Mouse (Mus musculus) spleen, postnatal 4 days (tissue): ENCODE results near the gene Ola1.

ENCODE experiments used
- DNase-seq, 2 experiments: peaks; one replicate each; pipeline ENCODE4 v3.0.0; 2022; ENCODE audit warnings: low spot score in 2 of 2

Ola1 gene

DNA sequence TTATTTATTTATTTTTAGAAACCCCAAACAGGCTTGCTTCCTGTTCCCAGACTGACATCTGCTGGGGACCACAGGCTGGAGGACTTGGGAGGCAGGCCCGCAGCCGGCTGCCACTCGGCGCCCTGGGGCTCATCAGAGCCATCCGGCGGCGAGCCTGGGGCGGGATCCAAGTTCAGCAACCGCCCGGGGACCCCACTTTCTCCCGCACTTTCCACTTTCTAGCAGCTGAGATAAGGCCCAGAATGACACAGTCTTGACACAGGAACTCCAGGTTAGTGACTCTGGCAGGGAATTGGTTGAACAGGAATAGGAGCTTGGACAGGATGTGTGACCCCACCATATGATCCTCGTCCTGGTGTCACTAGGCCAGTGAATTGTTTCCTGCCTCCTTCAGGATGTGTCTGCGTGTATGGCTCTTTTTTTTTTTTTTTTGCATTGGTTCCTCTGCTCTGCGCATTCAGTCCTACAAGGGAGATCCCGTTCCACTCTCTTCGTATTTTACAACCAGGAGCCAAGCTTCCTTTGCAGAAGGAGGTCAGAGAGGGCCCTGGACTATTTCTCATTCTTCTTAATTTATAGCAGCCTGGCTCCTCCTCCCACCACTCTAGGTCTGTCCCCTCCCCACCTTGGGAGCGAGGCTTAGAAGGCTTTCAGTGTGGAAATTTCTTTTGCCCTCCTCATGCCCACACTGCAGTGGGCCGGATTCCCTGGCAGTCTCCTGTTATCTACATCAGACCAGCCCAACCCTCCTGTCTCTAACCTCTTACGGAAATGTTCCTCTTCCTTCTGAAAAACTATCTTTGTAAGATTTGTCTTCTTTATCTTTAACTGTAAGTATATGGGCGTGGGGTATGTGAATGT, 152.2 kb downstream of the Ola1 start:
- DNase-seq, result no peak

- DNase-seq, result no peak
Observed at GRCm38 (mm10) chr2:73063911-73064619, 154.7 kb downstream of the Ola1 start.

DNA sequence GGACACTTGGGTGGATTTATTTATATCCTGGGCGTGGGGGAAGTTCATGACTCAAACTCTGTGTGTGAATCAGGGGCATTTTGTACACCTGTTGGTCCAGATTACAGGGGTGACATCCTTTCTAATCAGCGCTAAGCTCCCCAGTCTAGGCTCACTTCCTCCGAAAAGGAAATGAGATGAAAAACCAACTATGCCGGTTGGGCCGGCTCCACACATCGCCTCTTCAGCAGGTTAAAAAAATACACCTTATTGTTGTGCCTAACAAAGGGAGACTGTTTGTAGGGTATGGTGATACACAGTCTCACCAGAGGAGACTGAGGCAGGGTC, 158.5 kb downstream of the Ola1 start:
- no peak for DNase-seq

DNA sequence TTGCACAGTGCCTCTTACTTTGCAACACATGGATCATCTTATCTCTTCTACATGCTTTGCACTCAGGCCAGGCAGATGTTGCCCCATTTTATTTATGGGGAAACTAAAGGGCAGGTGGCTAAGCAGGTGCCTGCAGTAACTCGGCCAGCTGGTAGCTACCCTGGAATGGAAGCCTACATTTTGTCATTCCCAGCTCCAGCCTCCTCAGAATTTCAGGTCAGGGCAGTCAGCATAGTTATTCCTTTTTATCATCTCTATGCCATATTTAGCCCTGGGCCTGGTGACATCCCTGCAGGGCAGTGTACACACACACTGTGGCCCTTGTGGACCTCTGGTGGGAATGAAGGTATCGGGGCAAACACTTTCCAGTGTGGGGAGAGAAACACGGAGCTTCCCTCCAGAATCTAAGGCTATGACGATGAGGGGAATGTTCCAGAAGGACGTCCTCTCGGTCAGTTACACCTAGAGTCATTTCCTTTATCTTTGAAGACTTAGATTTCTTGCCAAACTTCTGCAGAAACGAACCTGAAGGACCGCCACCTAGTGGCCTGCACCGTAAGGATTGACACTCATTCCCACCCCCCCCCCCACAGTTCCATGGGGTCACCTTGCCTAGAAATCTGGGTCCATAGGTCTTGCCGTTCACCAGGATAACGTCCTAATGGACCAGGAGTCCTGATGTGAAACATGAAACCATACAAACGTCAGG, 159.0 kb downstream of the Ola1 start:
- DNase-seq, result peak in 1 of 2 experiments; percentile 50

DNA sequence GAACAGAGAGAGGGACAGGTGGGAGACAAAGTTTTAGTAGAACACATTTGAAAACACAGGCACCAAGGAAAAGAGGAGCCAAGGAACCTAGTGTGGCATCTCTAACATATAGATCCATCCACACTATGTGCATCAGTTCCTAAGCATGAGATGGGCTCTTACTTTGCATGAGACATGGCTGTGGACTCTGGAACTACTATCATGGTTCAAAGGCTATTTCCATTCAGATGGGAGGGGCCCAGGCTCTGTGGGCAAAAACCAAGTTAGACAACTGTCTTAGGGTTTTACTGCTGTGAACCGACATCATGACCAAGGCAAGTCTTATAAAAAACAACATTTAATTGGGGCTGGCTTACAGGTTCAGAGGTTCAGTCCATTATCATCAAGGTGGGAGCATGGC, 160.4 kb downstream of the Ola1 start:
- DNase-seq, result no peak

GRCm38 (mm10) chr2:73057589-73057988, 161.1 kb downstream of the Ola1 start:
- DNase-seq, result no peak

DNA sequence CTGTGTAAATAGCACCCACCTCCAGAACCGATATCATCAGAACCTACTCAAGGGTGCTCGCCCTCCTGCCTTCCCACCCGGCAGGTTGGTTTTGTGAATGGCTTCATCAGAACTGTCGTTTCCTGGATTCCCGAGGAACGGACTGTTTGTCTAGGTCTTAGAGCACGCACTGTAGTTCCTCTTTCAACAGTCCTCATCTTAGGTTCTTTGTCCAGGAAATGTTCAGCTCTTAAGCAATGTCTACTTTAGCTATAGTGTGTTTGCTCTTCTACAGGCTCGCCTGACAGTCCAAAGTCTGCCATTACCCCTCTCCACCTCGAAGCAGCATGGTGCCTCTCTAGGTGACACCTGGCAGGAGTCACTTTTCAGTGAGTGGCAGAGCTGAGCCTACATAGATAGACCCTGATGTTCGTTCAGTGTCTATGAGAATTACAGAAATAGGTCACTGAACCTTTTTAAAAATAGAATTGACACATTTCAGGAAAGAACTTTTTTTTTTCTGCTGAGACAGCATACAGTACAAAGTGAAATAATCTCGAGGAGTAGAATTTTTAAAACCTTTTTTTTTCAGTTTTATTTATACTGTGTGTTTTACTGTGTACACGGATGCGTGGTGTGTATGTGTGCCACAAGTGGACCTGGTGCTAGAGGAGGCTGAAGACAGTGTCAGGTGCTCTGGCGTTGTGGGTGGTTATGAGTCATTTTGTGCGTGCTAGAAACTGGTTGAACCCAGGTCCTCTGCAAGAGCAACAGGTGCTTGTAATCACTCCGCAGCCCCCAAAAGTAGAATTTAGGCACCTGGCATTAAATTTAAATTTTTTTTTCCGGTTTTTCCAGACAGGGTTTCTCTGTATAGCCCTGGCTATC, 162.4 kb downstream of the Ola1 start:
- DNase-seq, result no peak

DNA sequence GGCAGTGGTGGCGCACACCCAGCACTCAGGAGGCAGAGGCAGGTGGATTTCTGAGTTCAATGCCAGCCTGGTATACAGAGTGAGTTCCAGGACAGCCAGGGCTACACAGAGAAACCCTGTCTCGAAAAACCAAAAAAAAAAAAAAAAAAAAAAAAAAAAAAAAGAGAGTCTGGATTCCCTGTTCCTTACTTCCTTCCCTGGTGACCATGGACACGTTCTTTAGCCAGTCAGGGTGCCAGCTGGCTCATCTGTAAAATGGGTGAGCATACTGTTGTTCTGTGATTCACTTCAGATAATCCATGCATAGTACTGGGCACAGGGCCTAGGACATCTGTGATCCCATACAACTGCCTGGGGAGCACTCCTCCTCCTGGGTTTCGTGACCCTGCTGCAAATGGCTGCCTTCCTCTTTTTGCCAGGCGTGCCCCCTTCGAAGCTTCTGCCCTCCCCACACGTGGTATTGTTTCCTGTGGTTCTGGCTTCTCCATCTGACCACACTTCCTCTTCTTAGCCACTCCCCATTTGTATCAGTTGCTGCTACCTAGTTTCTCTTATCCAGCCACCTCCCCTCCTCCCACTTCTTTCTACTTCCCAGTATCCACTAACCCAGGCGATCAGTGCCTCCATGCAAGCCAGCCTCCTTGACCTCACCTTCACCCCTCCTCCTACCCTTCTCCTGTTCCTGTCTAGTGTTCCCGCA, 164.8 kb downstream of the Ola1 start:
- DNase-seq, result peak; percentile 71 to 79

- DNase-seq, result no peak
Observed at GRCm38 (mm10) chr2:73050401-73050800, 168.3 kb downstream of the Ola1 start.

DNA sequence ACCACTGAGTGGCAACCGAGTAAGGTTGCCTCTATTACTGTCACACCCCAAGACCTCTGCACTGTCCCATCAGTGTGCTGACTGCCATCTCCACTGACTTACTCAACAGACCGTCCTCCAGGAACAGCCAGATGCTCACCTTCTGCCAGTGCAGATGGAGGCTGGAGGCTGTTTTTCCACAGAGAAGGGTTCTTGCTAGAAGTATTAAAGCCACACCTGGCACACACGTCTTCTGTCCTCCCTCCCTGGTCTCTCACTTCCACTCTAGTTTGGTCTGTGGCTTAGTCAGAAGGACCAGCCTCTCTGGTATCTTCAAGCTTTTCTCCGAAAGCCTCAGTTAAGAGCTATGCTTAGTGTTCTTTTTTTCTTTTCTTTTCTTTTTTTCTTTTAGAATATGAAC, 168.7 kb downstream of the Ola1 start:
- no peak for DNase-seq

DNA sequence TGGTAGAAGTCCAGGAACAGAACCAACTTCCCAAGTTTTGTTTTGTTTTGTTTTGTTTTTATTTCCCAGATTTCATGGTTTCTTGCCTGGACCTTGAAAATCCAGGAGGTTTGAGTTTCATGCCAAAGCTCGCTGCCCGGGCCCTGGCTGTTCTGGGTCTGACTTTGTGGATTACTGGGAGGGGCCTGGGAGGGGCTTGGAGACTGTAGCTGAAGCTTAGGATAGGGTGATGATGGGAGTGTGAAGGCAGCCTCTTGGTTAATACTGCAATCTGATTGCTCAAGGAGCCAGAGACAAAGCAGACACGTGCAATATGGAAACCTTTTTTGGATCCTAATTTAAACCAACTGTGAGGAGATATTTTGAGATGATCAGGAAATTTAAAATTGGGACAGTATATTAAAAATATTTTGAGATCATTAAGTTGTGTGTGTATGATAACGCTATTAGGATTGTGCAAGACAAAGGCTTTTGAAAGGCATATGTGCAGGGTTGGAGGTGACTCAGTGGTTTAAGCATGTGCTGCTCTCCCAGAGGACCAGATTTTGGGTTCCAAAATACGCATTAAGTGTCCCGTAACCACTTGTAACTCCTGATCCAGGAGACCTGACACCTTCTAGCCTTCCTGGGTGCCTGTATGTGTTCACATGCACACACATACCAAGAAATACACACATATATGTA, 169.6 kb downstream of the Ola1 start:
- no peak for DNase-seq

DNA sequence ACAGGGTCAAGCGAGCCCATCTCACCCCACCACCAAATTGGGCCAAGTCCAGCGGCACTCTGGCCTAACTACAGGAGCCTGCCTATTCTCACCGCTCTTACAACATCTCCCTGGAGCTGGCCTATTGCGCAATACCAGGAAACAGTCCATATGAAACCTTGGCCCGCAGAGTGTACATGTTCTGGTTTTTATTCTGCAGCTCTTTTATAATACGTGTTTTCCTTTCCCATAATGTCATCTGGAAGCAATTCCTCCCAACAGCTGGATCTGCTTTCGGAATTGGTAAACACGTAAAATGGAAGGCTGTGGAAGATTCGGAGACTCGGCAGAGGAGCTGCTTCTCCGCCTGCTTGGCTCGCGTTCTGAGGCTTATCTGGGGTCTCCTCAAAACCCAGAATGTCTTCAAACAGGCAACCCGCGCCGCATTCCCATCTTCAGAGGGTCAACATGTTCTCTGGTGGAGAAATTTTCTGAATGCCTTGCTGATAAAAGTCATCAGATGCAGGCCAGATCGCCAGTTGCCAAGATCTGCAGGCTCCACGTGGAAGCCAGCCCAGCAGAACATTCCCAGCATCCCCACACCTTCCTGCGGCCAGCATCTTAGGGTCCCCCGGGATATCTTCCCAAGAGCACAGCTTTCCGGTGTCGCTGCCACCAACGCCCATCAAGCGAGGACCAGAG, 171.5 kb downstream of the Ola1 start:
- no peak for DNase-seq

DNA sequence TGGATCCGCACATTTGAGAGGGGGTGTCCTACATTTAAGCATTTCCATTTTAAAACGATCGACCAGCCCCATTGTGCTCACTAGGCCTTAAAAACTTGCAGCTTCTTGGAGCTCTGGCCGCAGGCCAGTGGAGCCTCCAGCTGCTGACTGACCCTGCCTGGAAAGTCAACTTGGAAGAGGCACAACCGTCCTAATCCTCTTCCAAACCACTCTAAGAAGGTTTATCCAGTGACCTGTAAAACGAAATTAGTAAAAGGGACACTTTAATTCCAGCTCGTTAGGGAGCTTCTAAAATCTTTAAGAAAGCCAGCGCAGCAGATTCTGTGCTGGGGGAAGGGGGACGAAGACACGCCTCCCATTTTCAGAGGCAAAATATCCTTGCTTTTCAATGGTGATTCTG, 172.1 kb downstream of the Ola1 start:
- no peak for DNase-seq

GRCm38 (mm10) chr2:73045505-73045904, 173.2 kb downstream of the Ola1 start:
- no peak for DNase-seq
